Mouse (Mus musculus) ES-Bruce4 (cell line): Measurements from ENCODE around the gene Pard3.

Experiments
- CTCF ChIP-seq: IDR thresholded peaks from one replicate; pipeline ENCODE4 v1.8.1; 2011; ENCODE audit warnings: low read depth, low read length
- EP300 ChIP-seq: IDR thresholded peaks from 2 replicates; pipeline ENCODE4 v1.6.1; 2011; ENCODE audit warnings: low read depth, low read length; ENCODE audit not compliant: insufficient read depth
- POLR2A ChIP-seq: IDR thresholded peaks from one replicate; pipeline ENCODE4 v1.8.1; 2011; ENCODE audit warnings: low read length; ENCODE audit not compliant: insufficient read depth

DNA sequence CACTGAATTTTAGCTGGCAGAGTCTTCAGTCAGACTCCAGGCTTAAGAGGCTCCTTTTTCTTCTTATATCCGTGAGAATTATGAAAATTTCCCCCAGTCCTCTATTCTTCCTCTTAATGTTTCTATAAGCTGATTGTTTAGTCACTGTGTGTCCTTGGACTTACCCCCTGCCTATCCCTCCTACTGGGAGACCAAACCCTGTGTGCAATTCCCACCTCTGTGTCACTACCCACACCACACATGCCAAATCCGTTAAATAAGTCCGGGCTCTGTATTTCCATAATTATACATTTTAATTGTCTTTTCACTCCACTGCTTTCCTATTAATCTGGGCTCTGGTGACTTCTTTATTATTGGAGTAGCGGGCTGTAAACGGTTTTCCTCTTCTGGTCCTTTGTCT is 203.1 kb downstream of the Pard3 start:
- TF ChIP-seq CTCF (no peak), POLR2A (no peak), EP300 (no peak)
